Mouse (Mus musculus) CH12.LX (cell line): Measurements from ENCODE around the gene Abraxas2.

Source experiments
- CTCF ChIP-seq, 2 experiments: IDR thresholded peaks in 1 of 2; conservative IDR thresholded peaks in 1 of 2; 2 replicates each; pipeline ENCODE4 v1.5.1; 2011 to 2012; ENCODE audit warnings: low read depth in 2 of 2, low read length in 2 of 2, improper control_type of control experiment in 1 of 2, inconsistent platforms in 1 of 2, mild to moderate bottlenecking in 1 of 2, moderate library complexity in 1 of 2
- IRF4 ChIP-seq: IDR thresholded peaks from 2 replicates; pipeline ENCODE4 v1.6.1; 2014; ENCODE audit warnings: low read depth, mild to moderate bottlenecking, inconsistent platforms, low read length, improper control_type of control experiment
- USF1 ChIP-seq: IDR thresholded peaks from 2 replicates; pipeline ENCODE4 v1.6.1; 2014; ENCODE audit warnings: low read depth, mild to moderate bottlenecking, inconsistent platforms, low read length, improper control_type of control experiment

DNA sequence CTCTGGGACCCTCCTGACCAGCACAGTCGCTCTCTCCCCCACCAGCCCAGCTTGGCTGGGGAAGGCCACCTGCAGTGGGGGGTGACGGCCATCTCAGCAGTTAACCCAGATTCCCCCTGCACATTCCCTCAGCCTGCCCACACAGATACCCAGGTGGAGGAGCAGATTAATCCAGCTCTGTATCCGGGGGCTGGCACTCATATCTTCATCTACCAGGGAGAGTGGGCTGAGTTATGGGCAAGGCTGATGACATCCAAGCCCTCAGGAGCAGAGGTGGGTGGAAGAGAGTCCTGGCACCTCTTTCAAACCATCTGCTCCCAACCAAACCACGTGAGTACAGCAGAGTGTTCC lies 33.3 kb downstream of the Abraxas2 start:
- TF ChIP-seq CTCF (conservative IDR thresholded peaks at IDR 0.05 in 1 of 2, IDR thresholded peaks at IDR 0.05 in 1 of 2; ENCODE audit: low read depth in 2 of 2, low read length in 2 of 2) = no peak
- no peak for TF ChIP-seq IRF4
- no peak for TF ChIP-seq USF1
